Mouse (Mus musculus): ENCODE measurements around the gene Bves.

GRCm38 (mm10) chr10:45339106-45339505, 3.5 kb downstream of the Bves start:
- TF ChIP-seq CTCF (IDR thresholded peaks at IDR 0.05; ENCODE audit: extremely low read depth, insufficient read depth, low read length) (no peak), POLR2A (IDR thresholded peaks at IDR 0.05; ENCODE audit: extremely low read depth, insufficient read depth, low read length) (no peak)

Measured in cortical plate, adult 2 months (tissue).